Mouse (Mus musculus) lung, embryonic 15.5 days (tissue): ENCODE measurements around the gene C1qtnf5. TPM values are rescaled to one million over a fixed set of nuclear protein-coding genes. Genes with fewer than 3 reads are reported as not detected.

Experiments
- ATAC-seq: fragments of 200-750 bp; cut with Nextera tagmentation; 2 replicates; pipeline ENCODE4 v1.8.0; 2017; ENCODE audit warnings: moderate number of reproducible peaks, borderline replicate concordance; ENCODE audit not compliant: low FRiP score, low TSS enrichment; ENCODE audit errors: extremely low read depth
- H3K27ac ChIP-seq: fragments of 300-500 bp; sonication (generic); 2 replicates; pipeline ENCODE4 v1.5.1; 2015; ENCODE audit warnings: moderate library complexity, mild to moderate bottlenecking, inconsistent platforms
- H3K27me3 ChIP-seq: fragments of 300-500 bp; sonication (generic); 2 replicates; pipeline ENCODE4 v1.6.1; 2015; ENCODE audit warnings: inconsistent platforms
- H3K36me3 ChIP-seq: fragments of 300-500 bp; sonication (generic); 2 replicates; pipeline ENCODE4 v1.6.1; 2015; ENCODE audit warnings: inconsistent platforms
- H3K4me1 ChIP-seq: fragments of 300-500 bp; sonication (generic); 2 replicates; pipeline ENCODE4 v1.6.1; 2015; ENCODE audit warnings: inconsistent platforms
- H3K4me2 ChIP-seq: fragments of 300-500 bp; sonication (generic); 2 replicates; pipeline ENCODE4 v1.6.1; 2015; ENCODE audit warnings: inconsistent platforms, mild to moderate bottlenecking, moderate library complexity
- H3K4me3 ChIP-seq: fragments of 300-500 bp; sonication (generic); 2 replicates; pipeline ENCODE4 v1.5.1; 2015; ENCODE audit warnings: mild to moderate bottlenecking, inconsistent platforms
- H3K9ac ChIP-seq: fragments of 300-500 bp; sonication (generic); 2 replicates; pipeline ENCODE4 v1.6.1; 2015; ENCODE audit warnings: inconsistent platforms
- H3K9me3 ChIP-seq: fragments of 300-500 bp; sonication (generic); 2 replicates; pipeline ENCODE4 v1.6.1; 2016; ENCODE audit warnings: inconsistent platforms
- WGBS: fragments of 180-500 bp; shearing (Covaris S2); methylation state at CpG from one replicate; pipeline ENCODE4 v1.1.7; 2015; 5-methylcytosine and 5-hydroxymethylcytosine counted together
- polyA plus RNA-seq: library from polyadenylated mRNA; unstranded; fragments of >200 nt; fragmentation: Nextera tagmentation; extraction: Ambion mirVana; gene quantifications from 2 replicates; pipeline ENCODE4 v1.2.1, GENCODE M21; 2015

C1qtnf5 gene
- 6.3 and 6.5 TPM in 2 replicates for polyA plus RNA-seq

DNA sequence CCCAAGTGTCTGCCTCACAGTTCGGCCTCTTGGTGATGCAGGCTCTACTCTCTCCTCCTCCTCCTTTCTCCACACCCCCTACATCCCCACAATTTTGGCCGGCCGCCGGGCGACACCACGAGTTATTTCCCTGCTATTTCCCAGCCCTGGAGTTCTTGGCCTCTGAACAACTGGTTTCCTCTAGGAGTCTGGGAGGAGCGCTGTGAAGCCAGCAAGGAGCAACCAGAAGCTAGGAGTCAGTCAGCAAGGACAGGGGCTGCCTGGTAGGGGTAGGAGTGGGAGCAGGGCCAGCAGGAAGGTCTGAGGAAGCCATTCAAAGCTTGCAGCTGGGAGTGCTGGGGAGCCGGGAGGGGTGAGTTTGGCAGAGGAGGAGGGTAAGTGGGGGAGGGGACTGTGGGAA, at the start of gene C1qtnf5:
Gene C1qtnf5 (plus strand): TSS at position 136 of the 400 bp plus-strand sequence.
- H3K4me3 ChIP-seq: peak within 1 kb of the TSS; percentile 22; the same call in 1 of the 2 replicates
- H3K4me1 ChIP-seq: peaks cover 50% of the 10 kb centered on the region
- WGBS: 31% methylated on average over 8 of the region's 8 CpGs
- peak within 1 kb of the TSS; percentile 24; the same call in 1 of the 2 replicates for H3K9ac ChIP-seq
- H3K27ac ChIP-seq: peak within 1 kb of the TSS; percentile 81
- peaks cover 16% of the 10 kb centered on the region for H3K36me3 ChIP-seq
- no peaks in the 10 kb centered on the region for H3K9me3 ChIP-seq
- ATAC-seq: peak; percentile 78
- H3K27me3 ChIP-seq: no peaks in the 10 kb centered on the region
- H3K4me2 ChIP-seq: peak within 1 kb of the TSS; percentile 52

- H3K9me3 ChIP-seq: no peaks in the 10 kb centered on the region
- no peaks in the 10 kb centered on the region for H3K36me3 ChIP-seq
- peaks cover 3% of the 10 kb centered on the region; the same call in 1 of the 2 replicates for H3K27me3 ChIP-seq
- H3K4me1 ChIP-seq: no peaks in the 10 kb centered on the region
- 68% methylated on average over 6 of the region's 6 CpGs for WGBS
- H3K27ac ChIP-seq: no peak overlapping the region
- no peak overlapping the region for H3K9ac ChIP-seq
- no peak for ATAC-seq
- no peak overlapping the region for H3K4me2 ChIP-seq
- H3K4me3 ChIP-seq: no peak overlapping the region
These were observed 48.4 kb upstream of the C1qtnf5 start for GRCm38 (mm10) chr9:44058606-44059005.

- no peak for ATAC-seq
- peaks cover 7% of the 10 kb centered on the region for H3K4me1 ChIP-seq
- no peaks in the 10 kb centered on the region for H3K9me3 ChIP-seq
- WGBS: 21% methylated on average over 1 of the region's 1 CpGs
- H3K4me3 ChIP-seq: no peak overlapping the region
- H3K27me3 ChIP-seq: peaks cover 4% of the 10 kb centered on the region; the same call in 1 of the 2 replicates
- H3K4me2 ChIP-seq: no peak overlapping the region
- H3K9ac ChIP-seq: no peak overlapping the region
- no peak overlapping the region for H3K27ac ChIP-seq
- H3K36me3 ChIP-seq: no peaks in the 10 kb centered on the region
These were observed 41.9 kb upstream of the C1qtnf5 start for GRCm38 (mm10) chr9:44065177-44065576.

DNA sequence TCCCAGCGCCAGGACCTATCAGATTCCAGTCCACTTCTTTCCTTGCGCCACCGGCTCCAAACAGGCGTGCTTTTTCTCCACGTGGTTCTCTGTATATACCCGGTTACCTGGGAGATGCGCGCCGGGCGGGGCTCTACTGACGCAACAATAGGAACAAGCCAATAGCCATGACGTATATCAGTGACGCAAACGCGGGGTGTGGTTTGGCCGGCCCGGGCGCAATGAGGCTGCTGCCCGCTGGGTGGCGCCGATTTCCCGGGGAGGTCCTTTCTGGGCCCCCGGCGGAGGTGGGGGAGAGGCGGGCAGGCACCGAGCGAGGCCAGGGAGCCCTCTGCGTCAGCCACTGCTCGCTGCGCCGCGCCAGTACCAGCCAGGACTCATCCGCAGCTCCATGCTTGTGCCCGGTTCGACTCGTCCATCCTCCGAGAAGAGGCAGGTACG, 40.2 kb upstream of the C1qtnf5 start, which contains the start of gene Usp2:
Gene Usp2 (plus strand): TSS at position 237 of the 441 bp plus-strand sequence.
- Histone ChIP-seq H3K27me3 (peaks cover 14% of the 10 kb centered on the region; the same call in 1 of the 2 replicates), H3K9me3 (no peaks in the 10 kb centered on the region), H3K27ac (no peak within 1 kb of the TSS), H3K4me1 (peaks cover 18% of the 10 kb centered on the region), H3K36me3 (no peaks in the 10 kb centered on the region), H3K4me3 (peak within 1 kb of the TSS; percentile 48), H3K9ac (peak within 1 kb of the TSS; percentile 55), H3K4me2 (peak within 1 kb of the TSS; percentile 96)
- ATAC-seq: peak; percentile 96
- WGBS: under 1% methylated on average over 38 of the region's 38 CpGs

GRCm38 (mm10) chr9:44067241-44067959, 39.6 kb upstream of the C1qtnf5 start:
- Histone ChIP-seq H3K36me3 (no peaks in the 10 kb centered on the region), H3K27ac (no peak overlapping the region), H3K27me3 (peaks cover 14% of the 10 kb centered on the region; the same call in 1 of the 2 replicates), H3K4me1 (peaks cover 22% of the 10 kb centered on the region), H3K9me3 (no peaks in the 10 kb centered on the region), H3K4me3 (peak overlapping the region; percentile 48), H3K4me2 (peak overlapping the region; percentile 96), H3K9ac (peak overlapping the region; percentile 55)
- 6% methylated on average over 15 of the region's 15 CpGs for WGBS
- ATAC-seq: peak; percentile 58; the same call in 1 of the 2 replicates

DNA sequence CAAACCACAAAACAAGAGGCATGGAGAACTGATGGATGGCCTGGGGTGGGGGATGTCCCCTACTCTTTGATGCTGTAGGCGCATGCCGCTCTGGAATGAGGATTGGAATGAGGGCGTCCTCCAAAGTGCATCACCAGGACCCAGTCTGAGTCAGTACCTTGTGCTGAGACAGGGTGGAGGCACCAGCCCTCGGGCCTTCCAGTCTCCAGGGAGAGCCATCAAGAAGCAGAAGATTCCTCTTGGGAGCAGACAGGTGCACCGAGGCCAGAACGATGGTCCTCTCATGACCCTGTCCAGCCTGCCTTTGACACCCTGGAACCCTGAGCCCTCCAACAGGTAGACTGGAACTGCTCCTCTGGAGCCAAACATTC, 39.1 kb upstream of the C1qtnf5 start:
- H3K4me3 ChIP-seq: no peak overlapping the region
- no peak overlapping the region for H3K27ac ChIP-seq
- H3K9ac ChIP-seq: no peak overlapping the region
- H3K9me3 ChIP-seq: no peaks in the 10 kb centered on the region
- WGBS: 73% methylated on average over 6 of the region's 6 CpGs
- H3K27me3 ChIP-seq: peaks cover 12% of the 10 kb centered on the region; the same call in 1 of the 2 replicates
- peaks cover 25% of the 10 kb centered on the region for H3K4me1 ChIP-seq
- ATAC-seq: no peak
- H3K4me2 ChIP-seq: no peak overlapping the region
- H3K36me3 ChIP-seq: no peaks in the 10 kb centered on the region

GRCm38 (mm10) chr9:44069252-44069651, 37.8 kb upstream of the C1qtnf5 start:
- Histone ChIP-seq H3K27me3 (peaks cover 11% of the 10 kb centered on the region; the same call in 1 of the 2 replicates), H3K36me3 (no peaks in the 10 kb centered on the region), H3K4me1 (peaks cover 25% of the 10 kb centered on the region), H3K4me3 (no peak overlapping the region), H3K9me3 (no peaks in the 10 kb centered on the region), H3K27ac (no peak overlapping the region), H3K4me2 (no peak overlapping the region), H3K9ac (no peak overlapping the region)
- WGBS: 13% methylated on average over 7 of the region's 7 CpGs
- ATAC-seq: no peak

DNA sequence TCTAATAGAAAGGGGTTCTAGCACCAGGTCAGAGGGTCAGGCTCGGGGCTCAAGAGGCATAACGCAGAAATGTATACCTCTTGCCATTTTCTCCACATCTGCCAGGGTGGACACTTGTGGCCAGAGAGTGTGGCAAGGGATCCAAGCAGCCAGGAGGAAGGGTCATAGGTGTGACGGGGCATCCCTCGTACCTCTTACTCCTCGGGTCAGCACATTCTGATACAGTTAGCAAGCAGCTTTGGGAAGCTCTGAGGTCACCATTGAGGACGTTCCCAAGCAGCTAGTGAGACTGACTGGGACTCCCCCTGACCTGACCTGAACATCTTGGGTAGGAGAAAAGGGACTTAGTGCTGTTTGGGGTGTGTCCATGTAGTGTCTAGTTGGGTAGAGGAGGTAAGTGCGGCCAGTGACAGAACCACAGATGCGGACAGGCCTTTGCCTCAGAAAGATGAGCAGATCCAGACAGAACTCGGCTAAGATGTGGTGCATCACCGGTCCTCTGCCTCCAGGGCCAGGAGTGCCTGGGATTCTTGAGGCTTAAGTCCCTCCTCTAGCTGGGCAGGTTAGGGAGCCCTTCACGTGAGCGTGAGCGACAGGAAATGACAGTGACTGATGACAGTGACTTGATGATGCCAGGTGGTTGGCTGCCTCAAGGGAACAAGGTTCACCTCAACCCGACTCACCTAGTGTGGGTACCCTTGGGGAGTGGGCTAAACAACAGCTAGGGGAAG, 36.8 kb upstream of the C1qtnf5 start:
- no peak overlapping the region for H3K4me3 ChIP-seq
- H3K9ac ChIP-seq: no peak overlapping the region
- H3K4me2 ChIP-seq: no peak overlapping the region
- 51% methylated on average over 14 of the region's 14 CpGs for WGBS
- no peaks in the 10 kb centered on the region for H3K9me3 ChIP-seq
- H3K4me1 ChIP-seq: peaks cover 25% of the 10 kb centered on the region
- no peaks in the 10 kb centered on the region for H3K36me3 ChIP-seq
- peaks cover 11% of the 10 kb centered on the region for H3K27me3 ChIP-seq
- no peak for ATAC-seq
- no peak overlapping the region for H3K27ac ChIP-seq

GRCm38 (mm10) chr9:44070844-44071231, 36.2 kb upstream of the C1qtnf5 start:
- no peak overlapping the region for H3K27ac ChIP-seq
- H3K9me3 ChIP-seq: no peaks in the 10 kb centered on the region
- H3K4me1 ChIP-seq: peaks cover 25% of the 10 kb centered on the region
- H3K9ac ChIP-seq: no peak overlapping the region
- H3K4me2 ChIP-seq: no peak overlapping the region
- H3K27me3 ChIP-seq: peaks cover 11% of the 10 kb centered on the region
- H3K36me3 ChIP-seq: no peaks in the 10 kb centered on the region
- 25% methylated on average over 8 of the region's 8 CpGs for WGBS
- no peak for ATAC-seq
- no peak overlapping the region for H3K4me3 ChIP-seq

DNA sequence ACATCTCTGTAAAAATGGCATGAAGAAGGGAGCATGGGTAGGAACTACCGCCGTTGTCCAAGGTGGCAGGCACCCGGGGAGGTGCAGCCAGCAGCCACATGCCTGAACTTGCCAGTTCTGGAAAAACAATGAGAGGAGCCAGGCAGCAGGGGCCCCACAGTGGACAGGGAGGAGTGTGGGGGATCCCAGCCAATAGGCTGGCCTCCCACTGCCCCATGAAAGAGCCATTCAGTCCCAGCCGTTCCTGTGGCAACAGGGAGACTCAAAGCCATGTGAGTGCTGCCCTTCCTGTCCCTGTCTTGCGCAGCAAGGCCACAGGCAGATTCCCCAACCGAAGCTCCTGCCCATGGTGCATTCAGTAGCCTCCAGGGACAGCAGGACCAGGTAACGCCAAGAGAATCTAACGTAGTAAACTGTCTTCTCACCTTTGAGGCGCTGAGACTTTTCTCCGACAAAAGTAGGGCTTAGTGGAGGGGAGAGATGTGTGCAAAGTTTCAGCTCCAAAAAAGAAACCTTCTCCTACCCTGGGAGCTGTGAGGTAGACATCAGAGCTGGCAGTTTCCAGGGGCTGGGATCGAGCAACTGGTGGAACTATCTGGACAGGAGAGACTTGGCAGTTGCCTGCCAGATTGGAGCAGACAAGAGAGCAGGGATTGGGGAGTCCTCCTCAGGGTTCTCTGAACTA, 35.0 kb upstream of the C1qtnf5 start:
- Histone ChIP-seq H3K4me2 (no peak overlapping the region), H3K9me3 (no peaks in the 10 kb centered on the region), H3K4me3 (no peak overlapping the region), H3K36me3 (no peaks in the 10 kb centered on the region), H3K9ac (no peak overlapping the region), H3K27ac (no peak overlapping the region), H3K4me1 (peaks cover 24% of the 10 kb centered on the region), H3K27me3 (peaks cover 11% of the 10 kb centered on the region)
- no peak for ATAC-seq
- 34% methylated on average over 11 of the region's 11 CpGs for WGBS

DNA sequence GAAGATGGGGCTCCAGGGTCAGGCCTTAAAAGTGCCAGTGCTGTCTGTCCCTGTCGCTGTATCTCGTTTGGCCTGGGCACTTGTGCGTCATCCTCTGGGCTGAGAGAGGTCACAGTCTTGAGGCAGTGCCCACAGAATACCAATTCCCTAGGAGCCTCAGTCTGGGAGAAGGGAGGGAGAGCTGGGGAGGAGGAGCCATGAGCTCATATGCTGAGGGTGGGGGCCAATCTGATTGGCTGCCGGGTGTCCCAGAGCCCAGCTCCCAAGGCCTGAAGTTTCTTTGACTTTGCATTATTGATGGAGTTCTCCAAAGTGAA, 34.5 kb upstream of the C1qtnf5 start:
- no peak overlapping the region for H3K4me3 ChIP-seq
- no peak overlapping the region for H3K27ac ChIP-seq
- no peak overlapping the region for H3K9ac ChIP-seq
- no peak overlapping the region for H3K4me2 ChIP-seq
- ATAC-seq: no peak
- no peaks in the 10 kb centered on the region for H3K9me3 ChIP-seq
- H3K27me3 ChIP-seq: peaks cover 11% of the 10 kb centered on the region
- H3K4me1 ChIP-seq: peaks cover 18% of the 10 kb centered on the region
- 41% methylated on average over 4 of the region's 4 CpGs for WGBS
- H3K36me3 ChIP-seq: no peaks in the 10 kb centered on the region
